Mouse (Mus musculus): ENCODE measurements around the gene Mapkapk5. TPM values are rescaled to one million over a fixed set of nuclear protein-coding genes. Genes with fewer than 3 reads are reported as not detected.
"Not testable (repeated sequence)": the region's sequence is repeated elsewhere in the genome, so short reads cannot be mapped to it uniquely, and the experiment has no call there.

Gene Mapkapk5
- total and polyA plus RNA-seq, 2 experiments: 21.7 to 39.0 TPM

GRCm38 (mm10) chr5:121526526-121526925 is 19.2 kb downstream of the Mapkapk5 start:
- WGBS: 91% methylated on average over 7 of the region's 7 CpGs
- no peak overlapping the region for H3K4me3 ChIP-seq (ENCODE audit: insufficient read depth, low read depth, low read length)
- no peaks in the 10 kb centered on the region for H3K79me2 ChIP-seq (ENCODE audit: control insufficient read depth, insufficient read depth, low read length)
- no peaks in the 10 kb centered on the region for H3K4me1 ChIP-seq (ENCODE audit: control insufficient read depth, insufficient read depth, low read length)
- DNase-seq (ENCODE audit: extremely low read depth, low read depth, low spot score): no peak
- no peaks in the 10 kb centered on the region for H3K27me3 ChIP-seq (ENCODE audit: control insufficient read depth, insufficient read depth, low read length)
- H3K36me3 ChIP-seq (ENCODE audit: control insufficient read depth, insufficient read depth, low read length): peaks cover 61% of the 10 kb centered on the region
- no peak overlapping the region for H3K9ac ChIP-seq (ENCODE audit: low read depth, low read length)
- H3K27ac ChIP-seq (replicated peaks; ENCODE audit: insufficient read depth, low read depth, low read length): no peak overlapping the region
- TF ChIP-seq CTCF (IDR thresholded peaks at IDR 0.05; ENCODE audit: low read depth, low read length) (no peak), POLR2A (IDR thresholded peaks at IDR 0.05; ENCODE audit: extremely low read depth, insufficient read depth, low read length) (no peak)

GRCm38 (mm10) chr5:121525774-121526450 is 19.8 kb downstream of the Mapkapk5 start:
- WGBS: 93% methylated on average over 14 of the region's 14 CpGs
- Histone ChIP-seq H3K79me2 (ENCODE audit: control insufficient read depth, insufficient read depth, low read length) (no peaks in the 10 kb centered on the region), H3K9ac (ENCODE audit: low read depth, low read length) (no peak overlapping the region), H3K4me1 (ENCODE audit: control insufficient read depth, insufficient read depth, low read length) (no peaks in the 10 kb centered on the region), H3K27ac (replicated peaks; ENCODE audit: insufficient read depth, low read depth, low read length) (no peak overlapping the region), H3K27me3 (ENCODE audit: control insufficient read depth, insufficient read depth, low read length) (no peaks in the 10 kb centered on the region), H3K36me3 (ENCODE audit: control insufficient read depth, insufficient read depth, low read length) (peaks cover 61% of the 10 kb centered on the region), H3K4me3 (ENCODE audit: insufficient read depth, low read depth, low read length) (no peak overlapping the region)
- no peak for DNase-seq (ENCODE audit: extremely low read depth, low read depth, low spot score)
- TF ChIP-seq POLR2A (IDR thresholded peaks at IDR 0.05; ENCODE audit: extremely low read depth, insufficient read depth, low read length): no peak
- no peak for TF ChIP-seq CTCF (IDR thresholded peaks at IDR 0.05; ENCODE audit: low read depth, low read length)

DNA sequence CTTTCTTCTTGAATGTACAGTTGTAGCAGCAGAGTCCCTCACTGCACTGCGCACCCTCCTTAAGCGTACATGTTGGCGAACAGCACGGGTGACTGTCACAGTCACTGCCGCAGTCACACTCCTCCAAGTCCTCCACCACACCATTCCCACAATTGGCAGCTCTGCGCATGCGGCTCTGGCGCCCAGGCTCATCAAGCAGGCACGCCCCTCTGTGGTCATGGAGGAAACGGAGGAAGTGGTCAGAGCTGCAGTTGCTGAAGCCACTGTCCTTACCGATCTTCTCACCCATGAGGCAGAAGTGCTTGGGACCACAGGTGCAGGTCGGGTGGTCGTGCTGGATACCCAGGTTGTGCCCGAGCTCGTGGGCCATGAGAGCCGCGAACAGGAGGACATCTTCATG is 25.9 kb downstream of the Mapkapk5 start:
- not testable (repeated sequence) for H3K4me1 ChIP-seq (ENCODE audit: control insufficient read depth, insufficient read depth, low read length); H3K27ac ChIP-seq (replicated peaks; ENCODE audit: insufficient read depth, low read depth, low read length); H3K4me3 ChIP-seq (ENCODE audit: insufficient read depth, low read depth, low read length); H3K79me2 ChIP-seq (ENCODE audit: control insufficient read depth, insufficient read depth, low read length); H3K9ac ChIP-seq (ENCODE audit: low read depth, low read length); DNase-seq (ENCODE audit: extremely low read depth, low read depth, low spot score); H3K27me3 ChIP-seq (ENCODE audit: control insufficient read depth, insufficient read depth, low read length)
- H3K36me3 ChIP-seq (ENCODE audit: control insufficient read depth, insufficient read depth, low read length): peaks cover 21% of the 10 kb centered on the region
- 87% methylated on average over 11 of the region's 17 CpGs for WGBS

DNA sequence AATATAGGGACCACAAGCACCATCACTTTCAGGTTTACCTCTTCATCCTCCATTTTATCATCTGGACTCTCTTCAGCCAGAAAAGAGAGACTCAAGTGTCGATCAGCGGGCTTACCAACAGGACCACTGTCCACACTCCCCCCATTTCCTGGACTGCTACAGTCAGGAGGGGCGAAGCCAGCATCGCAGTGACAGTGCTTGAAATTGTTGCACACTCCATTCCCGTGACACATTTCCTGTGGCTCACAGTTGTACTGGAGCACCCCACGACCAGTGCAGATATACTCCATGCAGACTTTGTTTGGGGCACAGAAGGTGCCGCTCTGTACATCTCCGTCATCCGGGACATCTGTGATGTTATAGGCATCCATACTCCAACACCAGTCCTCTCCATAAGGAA is 26.7 kb downstream of the Mapkapk5 start:
- no peak for TF ChIP-seq POLR2A (IDR thresholded peaks at IDR 0.05; ENCODE audit: extremely low read depth, insufficient read depth, low read length)
- no peak for TF ChIP-seq CTCF (IDR thresholded peaks at IDR 0.05; ENCODE audit: low read depth, low read length)
- Histone ChIP-seq H3K4me3 (ENCODE audit: insufficient read depth, low read depth, low read length) (no peak overlapping the region), H3K9ac (ENCODE audit: low read depth, low read length) (no peak overlapping the region), H3K27ac (replicated peaks; ENCODE audit: insufficient read depth, low read depth, low read length) (no peak overlapping the region), H3K4me1 (ENCODE audit: control insufficient read depth, insufficient read depth, low read length) (no peaks in the 10 kb centered on the region), H3K79me2 (ENCODE audit: control insufficient read depth, insufficient read depth, low read length) (no peaks in the 10 kb centered on the region), H3K36me3 (ENCODE audit: control insufficient read depth, insufficient read depth, low read length) (peaks cover 17% of the 10 kb centered on the region), H3K27me3 (ENCODE audit: control insufficient read depth, insufficient read depth, low read length) (no peaks in the 10 kb centered on the region)
- 92% methylated on average over 9 of the region's 9 CpGs for WGBS
- DNase-seq (ENCODE audit: extremely low read depth, low read depth, low spot score): no peak

DNA sequence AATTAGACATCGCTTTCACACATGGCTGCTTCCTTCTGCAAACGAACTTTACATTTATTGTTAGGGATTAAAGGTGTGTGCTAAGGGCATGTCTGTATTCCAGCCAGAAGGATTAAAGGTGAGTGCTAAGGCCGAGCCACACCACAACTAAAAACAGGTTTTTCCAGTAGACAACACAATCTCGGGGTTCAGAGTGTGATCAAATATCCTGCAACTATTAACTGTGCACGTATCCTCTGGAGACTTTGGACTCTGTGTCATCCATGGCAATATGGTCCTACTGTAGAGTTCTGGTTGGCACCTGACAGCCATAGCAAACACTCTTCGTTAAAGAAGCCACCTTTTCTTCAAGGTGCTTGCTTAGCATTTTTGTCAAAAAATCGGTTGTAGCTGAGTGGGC is 35.7 kb downstream of the Mapkapk5 start:
- no peak overlapping the region for H3K4me3 ChIP-seq (ENCODE audit: insufficient read depth, low read depth, low read length)
- H3K79me2 ChIP-seq (ENCODE audit: control insufficient read depth, insufficient read depth, low read length): no peaks in the 10 kb centered on the region
- no peak for DNase-seq (ENCODE audit: extremely low read depth, low read depth, low spot score)
- no peaks in the 10 kb centered on the region for H3K27me3 ChIP-seq (ENCODE audit: control insufficient read depth, insufficient read depth, low read length)
- WGBS: 70% methylated on average over 7 of the region's 7 CpGs
- H3K36me3 ChIP-seq (ENCODE audit: control insufficient read depth, insufficient read depth, low read length): no peaks in the 10 kb centered on the region
- no peaks in the 10 kb centered on the region for H3K4me1 ChIP-seq (ENCODE audit: control insufficient read depth, insufficient read depth, low read length)
- TF ChIP-seq POLR2A (IDR thresholded peaks at IDR 0.05; ENCODE audit: extremely low read depth, insufficient read depth, low read length): no peak
- no peak for TF ChIP-seq CTCF (IDR thresholded peaks at IDR 0.05; ENCODE audit: low read depth, low read length)
- H3K27ac ChIP-seq (replicated peaks; ENCODE audit: insufficient read depth, low read depth, low read length): no peak overlapping the region
- no peak overlapping the region for H3K9ac ChIP-seq (ENCODE audit: low read depth, low read length)

- DNase-seq (ENCODE audit: extremely low read depth, low read depth, low spot score): no peak
- Histone ChIP-seq H3K36me3 (ENCODE audit: control insufficient read depth, insufficient read depth, low read length) (no peaks in the 10 kb centered on the region), H3K4me3 (ENCODE audit: insufficient read depth, low read depth, low read length) (no peak overlapping the region), H3K4me1 (ENCODE audit: control insufficient read depth, insufficient read depth, low read length) (no peaks in the 10 kb centered on the region), H3K9ac (ENCODE audit: low read depth, low read length) (no peak overlapping the region), H3K79me2 (ENCODE audit: control insufficient read depth, insufficient read depth, low read length) (no peaks in the 10 kb centered on the region), H3K27me3 (ENCODE audit: control insufficient read depth, insufficient read depth, low read length) (no peaks in the 10 kb centered on the region), H3K27ac (replicated peaks; ENCODE audit: insufficient read depth, low read depth, low read length) (no peak overlapping the region)
- 82% methylated on average over 1 of the region's 1 CpGs for WGBS
- TF ChIP-seq POLR2A (IDR thresholded peaks at IDR 0.05; ENCODE audit: extremely low read depth, insufficient read depth, low read length) (no peak), CTCF (IDR thresholded peaks at IDR 0.05; ENCODE audit: low read depth, low read length) (no peak)
Observed at GRCm38 (mm10) chr5:121506846-121507245, 38.9 kb downstream of the Mapkapk5 start.

All from liver, adult 2 months (tissue).